ENCODE assay signal across 37 mouse cellular contexts in genomic region chr1:39628606-39629005, GRCm38 (mm10). TPM values are rescaled to one million over a fixed set of nuclear protein-coding genes. Genes with fewer than 3 reads are reported as not detected.
"Had no signal": no experiment of that assay in that cellular context is flagged by ENCODE, and none has a peak within 500 bp of the region (broad histone marks: within the 10 kb centered on the region; RNA-seq: fewer than 3 reads in every experiment).

No protein-coding gene starts in this region.

- H3K9ac ChIP-seq: limb, embryonic 12.5 days; limb, embryonic 13.5 days; limb, embryonic 15.5 days; liver, embryonic 12.5 days; liver, embryonic 13.5 days; liver, embryonic 14.5 days; liver, embryonic 15.5 days; liver, postnatal 0 days; lung, embryonic 14.5 days; lung, embryonic 15.5 days; midbrain, embryonic 12.5 days; midbrain, embryonic 13.5 days; midbrain, embryonic 15.5 days had no signal

- H3K36me3 ChIP-seq: limb, embryonic 10.5 days; limb, embryonic 12.5 days; limb, embryonic 13.5 days; limb, embryonic 15.5 days; liver, embryonic 12.5 days; liver, embryonic 13.5 days; liver, embryonic 15.5 days; lung, embryonic 15.5 days; midbrain, embryonic 10.5 days; midbrain, embryonic 12.5 days; midbrain, embryonic 13.5 days; midbrain, embryonic 15.5 days had no signal

- DNase-seq: left cerebral cortex, postnatal 4 days; liver; liver, embryonic 13.5 days; liver, postnatal 0 days; lung, adult 18-20 months; lung, adult 2 months; lung, embryonic 14.5 days; lung, postnatal 10 days; lung, postnatal 14 days; lung, postnatal 36 days; lung, postnatal 4 days; midbrain, embryonic 14.5 days had no signal

- H3K4me2 ChIP-seq: limb, embryonic 12.5 days; limb, embryonic 13.5 days; limb, embryonic 15.5 days; liver, embryonic 11.5 days; liver, embryonic 12.5 days; liver, embryonic 13.5 days; liver, embryonic 15.5 days; lung, embryonic 14.5 days; lung, embryonic 15.5 days; midbrain, embryonic 11.5 days; midbrain, embryonic 12.5 days; midbrain, embryonic 13.5 days; midbrain, embryonic 15.5 days had no signal

- H3K27me3 ChIP-seq: limb, embryonic 12.5 days; limb, embryonic 13.5 days; limb, embryonic 15.5 days; liver, embryonic 12.5 days; liver, embryonic 13.5 days; liver, embryonic 15.5 days; lung, embryonic 15.5 days; midbrain, embryonic 12.5 days; midbrain, embryonic 13.5 days; midbrain, embryonic 15.5 days had no signal

- H3K4me3 ChIP-seq: limb, embryonic 10.5 days; limb, embryonic 12.5 days; limb, embryonic 13.5 days; limb, embryonic 15.5 days; liver, embryonic 12.5 days; liver, embryonic 13.5 days; liver, embryonic 15.5 days; lung, embryonic 15.5 days; megakaryocyte, embryonic 14.5 days; midbrain, embryonic 10.5 days; midbrain, embryonic 12.5 days; midbrain, embryonic 13.5 days; midbrain, embryonic 15.5 days; myocyte had no signal

- H3K9me3 ChIP-seq: limb, embryonic 10.5 days; limb, embryonic 12.5 days; limb, embryonic 13.5 days; limb, embryonic 15.5 days; liver, embryonic 12.5 days; liver, embryonic 13.5 days; liver, embryonic 15.5 days; lung, embryonic 15.5 days; megakaryocyte, embryonic 14.5 days; midbrain, embryonic 10.5 days; midbrain, embryonic 12.5 days; midbrain, embryonic 13.5 days; midbrain, embryonic 15.5 days had no signal

- H3K27ac ChIP-seq: limb, embryonic 10.5 days; limb, embryonic 12.5 days; limb, embryonic 13.5 days; limb, embryonic 15.5 days; liver, embryonic 12.5 days; liver, embryonic 13.5 days; liver, embryonic 14.5 days; liver, embryonic 15.5 days; lung, embryonic 15.5 days; macrophage; midbrain, embryonic 10.5 days; midbrain, embryonic 12.5 days; midbrain, embryonic 13.5 days; midbrain, embryonic 15.5 days had no signal

- ATAC-seq: liver, embryonic 12.5 days; liver, postnatal 0 days; lung, postnatal 0 days; midbrain, embryonic 13.5 days; midbrain, embryonic 15.5 days; midbrain, embryonic 16.5 days had no signal

- H3K4me1 ChIP-seq: limb, embryonic 10.5 days; limb, embryonic 12.5 days; limb, embryonic 13.5 days; limb, embryonic 15.5 days; liver, embryonic 12.5 days; liver, embryonic 13.5 days; liver, embryonic 15.5 days; lung, embryonic 15.5 days; megakaryocyte, embryonic 14.5 days; midbrain, embryonic 10.5 days; midbrain, embryonic 12.5 days; midbrain, embryonic 13.5 days; midbrain, embryonic 15.5 days had no signal

RNA-seq across cellular contexts. Expression of gene Creg2, which starts 22.7 kb away (rescaled TPM):
- total RNA-seq: liver, adult 2 months; megakaryocyte progenitor cell, adult 5-6 weeks; megakaryocyte, adult 5-6 weeks; megakaryocyte-erythroid progenitor cell, adult 5-6 weeks had no signal
- polyA plus RNA-seq: limb, embryonic 11.5 days; liver, adult 2 months; liver, embryonic 11.5 days; liver, embryonic 12.5 days; liver, embryonic 15.5 days; liver, embryonic 16.5 days; liver, postnatal 0 days; myocyte had no signal
